Mouse (Mus musculus) bone marrow, adult 2 months (tissue): ENCODE measurements around the gene Nanp. TPM values are rescaled to one million over a fixed set of nuclear protein-coding genes. Genes with fewer than 3 reads are reported as not detected.

Experiments used
- H3K27ac ChIP-seq: fragments of 200-500 bp; 2 replicates; pipeline ENCODE4 v1.5.1; 2012; ENCODE audit warnings: low read depth, mild to moderate bottlenecking, control low read depth, inconsistent platforms, low read length; ENCODE audit not compliant: control insufficient read depth, poor library complexity, insufficient read depth
- H3K4me1 ChIP-seq: fragments of 200-500 bp; 2 replicates; pipeline ENCODE4 v1.6.1; 2011; ENCODE audit warnings: low read length; ENCODE audit not compliant: control insufficient read depth, insufficient read depth
- H3K4me3 ChIP-seq: fragments of 200-500 bp; replicated peaks from 2 replicates; pipeline ENCODE3; 2011; ENCODE audit warnings: mild to moderate bottlenecking, low read depth, low read length, control low read depth; ENCODE audit not compliant: control insufficient read depth
- CTCF ChIP-seq: fragments of 200-500 bp; IDR thresholded peaks from 2 replicates; pipeline ENCODE4 v1.5.1; 2011; ENCODE audit warnings: low read length, control low read depth; ENCODE audit not compliant: control insufficient read depth, insufficient read depth
- POLR2A ChIP-seq: fragments of 200-500 bp; IDR thresholded peaks from 2 replicates; pipeline ENCODE4 v1.6.1; 2011; ENCODE audit warnings: low read depth, mild to moderate bottlenecking, control low read depth, low read length, borderline replicate concordance; ENCODE audit not compliant: control insufficient read depth
- WGBS: fragments of 180-500 bp; shearing (Covaris S2); methylation state at CpG from one replicate; pipeline ENCODE4 v1.1.7; 2018; 5-methylcytosine and 5-hydroxymethylcytosine counted together
- polyA plus RNA-seq: library from polyadenylated mRNA; stranded (reverse); fragments of >200 nt; gene quantifications from 2 replicates; pipeline ENCODE4 v1.2.4, GENCODE M21; 2011; ENCODE audit warnings: low replicate concordance; ENCODE audit not compliant: missing spikeins, insufficient read depth, insufficient read length

The Nanp gene
- polyA plus RNA-seq, 1 experiment: 16.3 TPM

DNA sequence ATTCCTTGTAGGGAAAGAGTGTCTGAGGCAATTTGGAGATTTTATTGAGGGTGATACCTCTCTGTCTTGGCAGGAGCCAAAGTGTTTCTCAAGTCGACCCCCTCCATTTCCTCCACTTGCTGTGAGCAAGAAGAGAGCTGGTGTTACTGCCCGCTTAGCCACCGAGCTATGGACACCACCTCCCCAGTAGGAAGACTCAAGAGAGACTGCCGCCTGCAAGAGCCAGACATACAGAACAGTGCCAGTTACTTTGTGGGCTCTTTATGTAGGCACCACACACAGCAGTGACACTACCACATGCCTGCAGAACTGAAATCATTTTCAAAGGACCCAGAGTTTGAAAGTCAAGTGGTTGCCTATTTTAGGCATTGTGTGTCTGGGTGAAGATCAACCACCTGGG, 48.1 kb downstream of the Nanp start:
- H3K4me1 ChIP-seq: no peaks in the 10 kb centered on the region
- no peak for TF ChIP-seq POLR2A
- TF ChIP-seq CTCF: no peak
- no peak overlapping the region for H3K4me3 ChIP-seq
- no peak overlapping the region for H3K27ac ChIP-seq
- 73% methylated on average over 4 of the region's 4 CpGs for WGBS

DNA sequence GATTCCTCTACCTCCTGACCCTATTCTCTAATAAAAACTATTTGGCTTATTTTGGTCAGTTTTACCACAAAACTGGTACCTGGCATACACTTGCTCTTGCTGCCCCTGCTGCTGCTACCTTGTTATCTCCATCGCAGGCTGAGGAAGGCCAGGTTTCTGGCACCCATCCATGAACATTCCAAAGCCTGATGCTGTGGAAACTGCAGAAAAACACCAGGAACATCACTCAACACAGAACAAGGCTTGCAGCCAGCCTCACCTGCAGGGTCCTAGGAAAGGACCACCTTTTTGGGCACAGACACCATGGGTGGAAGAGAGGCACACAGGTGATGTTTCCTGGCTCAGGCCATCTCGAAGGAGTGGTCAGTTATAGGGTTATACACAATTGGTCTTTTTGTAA, 48.7 kb downstream of the Nanp start:
- WGBS: 87% methylated on average over 2 of the region's 2 CpGs

DNA sequence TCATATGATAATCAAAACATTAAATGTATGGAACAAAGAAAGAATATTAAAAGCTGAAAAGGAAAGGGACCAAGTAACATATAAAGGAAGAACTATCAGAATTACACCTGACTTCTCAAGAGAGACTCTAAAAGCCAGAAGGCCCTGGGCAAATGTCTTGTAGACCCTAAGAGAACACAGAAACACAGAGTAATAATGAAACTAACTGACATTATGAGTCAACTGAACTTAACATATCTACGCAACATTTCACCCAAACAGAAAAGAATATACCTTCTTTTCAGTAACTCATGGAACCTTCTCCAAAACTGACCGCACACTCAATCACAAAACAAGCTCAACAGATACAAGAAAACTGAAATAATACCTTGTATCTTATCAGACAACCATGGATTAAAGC, 53.8 kb downstream of the Nanp start:
- no peak overlapping the region for H3K27ac ChIP-seq
- TF ChIP-seq CTCF (no peak), POLR2A (no peak)
- WGBS: 89% methylated on average over 2 of the region's 2 CpGs
- H3K4me1 ChIP-seq: no peaks in the 10 kb centered on the region
- no peak overlapping the region for H3K4me3 ChIP-seq

More for the DNA sequence above, 48.7 kb downstream of the Nanp start:
- H3K27ac ChIP-seq: no peak overlapping the region
- TF ChIP-seq CTCF (no peak), POLR2A (no peak)
- H3K4me3 ChIP-seq: no peak overlapping the region
- H3K4me1 ChIP-seq: no peaks in the 10 kb centered on the region

DNA sequence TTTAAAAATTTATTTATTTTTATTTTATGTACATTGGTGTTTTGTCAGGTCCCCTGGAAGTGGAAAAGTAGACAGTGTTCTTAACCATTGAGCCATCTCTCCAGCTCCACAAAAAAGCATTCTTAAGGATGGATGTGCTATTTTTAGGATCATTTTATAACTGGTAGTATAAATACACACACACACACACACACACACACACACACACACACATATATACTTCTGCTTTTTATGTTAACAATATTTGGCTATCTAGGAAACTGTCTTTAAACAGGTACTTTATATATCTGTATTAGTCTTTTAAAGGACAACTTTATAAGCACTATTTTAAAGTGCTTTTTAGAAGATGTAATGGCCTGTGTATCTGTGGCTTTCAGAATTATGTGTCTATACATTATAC, 57.1 kb downstream of the Nanp start:
- TF ChIP-seq POLR2A (no peak), CTCF (no peak)
- H3K4me3 ChIP-seq: no peak overlapping the region
- no peaks in the 10 kb centered on the region for H3K4me1 ChIP-seq
- no peak overlapping the region for H3K27ac ChIP-seq

DNA sequence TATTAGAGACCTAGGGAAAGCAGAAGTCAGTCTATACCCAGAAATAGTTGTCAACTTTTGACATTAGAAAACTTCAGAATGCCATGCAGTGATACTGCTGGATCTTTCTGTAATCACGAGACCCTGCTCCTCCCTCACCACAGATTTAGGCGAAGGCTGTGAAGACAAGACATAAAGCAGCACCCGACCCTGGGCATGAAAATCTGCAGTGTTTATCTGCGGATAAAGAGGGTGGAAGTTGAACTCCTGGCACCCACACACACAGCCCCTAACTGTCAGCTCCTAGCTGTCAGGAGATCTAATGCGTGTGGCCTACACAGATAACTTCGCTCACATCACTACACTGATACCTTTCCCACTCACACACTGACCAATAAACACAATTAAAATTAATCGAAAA, 57.7 kb downstream of the Nanp start:
- Histone ChIP-seq H3K4me1 (no peaks in the 10 kb centered on the region), H3K27ac (no peak overlapping the region), H3K4me3 (no peak overlapping the region)
- WGBS: 49% methylated on average over 7 of the region's 7 CpGs
- TF ChIP-seq POLR2A: no peak
- TF ChIP-seq CTCF: no peak

DNA sequence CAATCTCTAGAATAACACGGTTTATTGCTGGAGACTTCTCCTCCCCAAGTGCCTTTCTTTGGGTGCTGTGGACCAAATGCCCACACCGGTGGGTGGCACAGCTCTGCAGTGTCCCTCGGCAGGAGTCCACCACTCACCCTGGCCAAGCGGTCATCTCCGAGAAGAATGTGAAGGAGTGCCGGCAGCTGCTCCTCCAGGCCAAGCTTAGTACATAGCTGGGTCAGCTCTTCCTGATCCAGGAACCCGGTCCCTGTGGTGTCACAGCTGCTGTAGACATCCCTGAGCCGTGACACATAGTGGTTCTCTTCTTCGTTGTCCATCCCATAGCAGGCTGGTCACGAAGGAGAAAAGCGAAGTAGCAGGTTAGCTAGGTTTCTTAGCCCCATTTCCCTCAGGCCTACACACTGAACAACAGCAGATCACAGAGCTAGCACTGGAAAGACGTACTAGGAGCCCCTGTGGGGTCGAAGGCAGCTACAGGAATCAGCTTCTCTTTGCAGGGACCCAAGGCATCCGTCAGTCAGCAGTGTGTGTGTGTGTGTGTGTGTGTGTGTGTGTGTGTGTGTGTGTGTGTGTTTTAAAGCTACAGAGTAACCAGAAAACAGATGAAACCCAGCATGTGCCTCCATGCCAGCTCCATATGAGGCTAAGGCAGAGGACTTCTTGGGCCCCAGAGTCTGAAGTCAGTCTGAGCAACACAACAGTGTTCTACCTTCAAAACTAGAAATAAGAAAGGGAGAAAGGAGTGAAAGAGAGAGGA, 59.2 kb downstream of the Nanp start:
- Histone ChIP-seq H3K27ac (no peak overlapping the region), H3K4me1 (no peaks in the 10 kb centered on the region), H3K4me3 (no peak overlapping the region)
- 82% methylated on average over 14 of the region's 14 CpGs for WGBS
- TF ChIP-seq CTCF: no peak

Other genes starting within 250 kb of the Nanp start
- gene Abhd12, start 134.7 kb downstream of the Nanp start, polyA plus RNA-seq: 18.5 and 31.7 TPM in 2 replicates
- 29.1 and 37.4 TPM in 2 replicates for gene Gins1, start 134.0 kb downstream of the Nanp start, polyA plus RNA-seq
- 11.9 and 18.5 TPM in 2 replicates for gene Ninl, start within 50 bp of the Nanp start, polyA plus RNA-seq
- not detected in 2 replicates for gene Gm14151, start 53.0 kb upstream of the Nanp start, polyA plus RNA-seq
- gene Gm14147, start 58.8 kb upstream of the Nanp start, polyA plus RNA-seq: not detected in 2 replicates